Mouse (Mus musculus) c-Kit-negative CD71-positive TER-119-positive erythroid progenitor cells, embryonic 14.5 days (primary cell): ENCODE measurements around the gene Olfr812.
"Not testable (repeated sequence)": the region's sequence is repeated elsewhere in the genome, so short reads cannot be mapped to it uniquely, and the experiment has no call there.

Experiments used
- DNase-seq: peaks from one replicate; pipeline ENCODE4 v3.0.0-alpha.2; 2013; ENCODE audit warnings: low read depth, low spot score

The Olfr812 gene

DNA sequence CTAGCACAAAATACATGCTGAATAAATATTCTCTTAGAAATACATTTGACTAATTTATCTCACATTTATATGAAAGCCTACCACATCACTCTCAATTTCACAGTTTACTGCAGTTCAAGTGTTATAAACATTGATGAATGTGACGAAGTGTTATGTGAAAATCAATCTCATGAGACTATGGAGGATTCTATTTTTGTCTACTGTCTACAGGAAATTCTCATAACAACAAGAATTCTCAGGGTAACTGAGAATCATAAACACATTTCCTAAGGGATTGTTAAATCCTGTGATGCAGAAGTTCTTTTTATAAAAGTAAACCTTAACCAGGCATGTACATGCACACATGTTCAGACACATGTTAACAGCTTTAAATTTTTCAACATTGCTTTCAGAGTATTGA, at the start of gene Olfr812:
TSS of gene Olfr812 (minus strand) at position 101 of the 400 bp plus-strand sequence.
- no peak for DNase-seq

DNA sequence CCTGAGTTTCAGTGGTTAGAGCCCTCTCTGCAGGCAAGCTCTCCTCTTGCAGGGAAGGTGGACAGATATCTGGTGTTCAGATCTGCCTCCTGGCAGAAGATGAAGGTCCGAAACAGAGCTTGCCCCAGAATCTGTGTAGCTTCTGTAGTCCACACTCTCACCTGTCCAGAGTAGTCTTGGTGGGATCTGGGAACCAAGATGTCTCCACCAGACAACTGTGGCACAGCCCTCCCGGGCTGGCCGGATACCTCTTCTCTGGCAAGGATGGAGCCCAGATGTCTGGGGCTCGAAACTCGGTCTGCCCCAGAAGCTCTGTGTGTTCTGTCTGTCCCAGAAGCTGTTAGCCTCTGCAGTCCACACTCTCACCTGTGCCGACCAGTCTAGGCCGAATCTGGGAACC, 40.0 kb upstream of the Olfr812 start:
- no peak for DNase-seq

DNA sequence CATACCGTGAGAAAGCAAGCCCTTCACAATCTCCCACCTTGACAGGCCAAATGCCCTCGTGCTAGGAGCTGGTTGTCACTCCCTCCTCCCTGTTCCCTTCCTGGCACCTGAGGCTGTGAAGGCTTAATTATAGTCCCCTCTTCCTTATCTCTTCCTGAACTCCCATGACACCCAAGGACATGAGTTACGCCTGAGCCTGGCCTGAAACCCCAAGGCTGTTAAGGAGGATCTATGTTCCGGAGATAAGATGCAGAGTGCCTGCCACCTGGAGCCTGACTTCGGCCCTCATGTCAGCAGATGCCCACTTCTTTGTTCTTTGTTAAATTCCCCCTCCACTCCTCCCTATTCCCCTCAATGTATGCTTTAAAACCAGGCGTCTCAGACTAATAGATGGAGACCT, 39.6 kb upstream of the Olfr812 start:
- DNase-seq: not testable (repeated sequence)

DNA sequence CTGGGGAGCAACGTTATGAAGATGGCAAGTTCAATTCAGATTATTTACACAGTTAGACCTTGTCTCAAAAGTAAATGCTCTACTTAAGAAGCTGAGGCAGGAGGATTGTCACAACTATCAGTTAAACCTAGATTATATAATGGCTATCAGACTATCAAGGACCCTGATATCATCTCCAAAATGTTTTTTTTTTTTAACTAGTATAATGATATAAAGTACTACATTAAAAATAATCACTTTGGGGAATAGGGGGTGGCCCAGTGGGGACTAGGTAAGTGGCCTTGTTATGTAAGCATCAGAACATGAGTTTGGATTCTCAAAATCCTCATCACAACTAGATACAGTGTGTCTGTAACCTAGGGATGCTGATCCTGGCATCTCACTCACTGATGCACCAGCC, 33.9 kb upstream of the Olfr812 start, which contains the start of gene Olfr814:
TSS of gene Olfr814 (minus strand) at position 101 of the 400 bp plus-strand sequence.
- not testable (repeated sequence) for DNase-seq

DNA sequence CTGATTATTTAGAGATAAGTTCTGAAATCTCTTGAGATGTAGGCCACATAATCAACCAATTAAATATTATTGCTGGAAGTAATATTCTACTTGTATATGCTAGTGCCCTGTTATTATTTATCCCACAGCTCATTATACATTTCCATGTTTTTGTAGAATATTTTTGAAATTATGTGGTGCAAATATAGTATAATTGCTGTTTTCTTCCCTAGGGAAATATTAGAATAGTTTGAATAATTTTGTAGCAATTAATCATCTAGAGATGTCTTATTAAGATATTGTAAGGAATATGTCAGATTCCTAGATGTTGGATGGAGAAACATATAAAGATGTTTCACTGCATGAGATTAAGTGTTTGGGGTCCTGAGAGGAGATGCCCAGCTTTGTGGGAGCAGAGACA, 9.2 kb upstream of the Olfr812 start, which contains the start of gene Olfr813:
TSS of gene Olfr813 (plus strand) at position 301 of the 400 bp plus-strand sequence.
- DNase-seq: no peak

DNA sequence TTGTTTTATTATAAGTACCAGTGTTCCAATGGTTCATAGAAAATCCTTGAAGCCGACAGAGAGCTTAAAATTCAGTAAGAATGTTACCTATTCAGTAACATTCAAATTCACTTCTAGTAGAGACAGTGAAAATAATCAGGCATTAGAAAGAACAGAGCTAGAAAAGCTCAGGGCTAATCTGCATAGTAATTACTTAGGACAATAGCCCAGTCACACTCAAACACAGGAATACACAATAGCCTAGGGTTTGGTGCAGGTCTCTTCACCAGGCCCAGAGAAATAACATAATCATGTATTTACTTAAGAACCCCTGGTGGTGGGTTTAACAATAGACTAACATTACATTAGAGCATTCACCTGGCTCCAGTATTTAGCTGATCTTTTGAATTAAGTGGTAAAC, 1.4 kb upstream of the Olfr812 start:
- no peak for DNase-seq

DNA sequence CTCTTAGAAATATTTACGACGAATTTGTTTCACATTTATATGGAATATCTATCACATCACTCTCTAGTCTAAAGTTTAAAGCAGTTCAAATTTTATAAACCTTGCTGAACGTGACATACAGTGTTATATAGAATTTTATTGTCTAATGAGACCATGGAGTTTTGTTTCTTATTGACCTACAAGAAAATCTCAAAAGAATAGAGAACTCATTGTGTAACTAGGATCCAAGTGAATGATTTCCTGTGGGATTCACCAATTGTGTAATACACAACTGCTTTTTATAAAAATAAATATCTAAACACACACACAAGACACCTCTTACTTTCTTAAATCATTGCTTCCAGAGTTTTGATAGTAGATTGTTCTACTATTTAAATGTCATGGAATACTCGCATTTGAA, 41.6 kb downstream of the Olfr812 start, which contains the start of gene Olfr811:
TSS of gene Olfr811 (minus strand) at position 101 of the 400 bp plus-strand sequence.
- no peak for DNase-seq

DNA sequence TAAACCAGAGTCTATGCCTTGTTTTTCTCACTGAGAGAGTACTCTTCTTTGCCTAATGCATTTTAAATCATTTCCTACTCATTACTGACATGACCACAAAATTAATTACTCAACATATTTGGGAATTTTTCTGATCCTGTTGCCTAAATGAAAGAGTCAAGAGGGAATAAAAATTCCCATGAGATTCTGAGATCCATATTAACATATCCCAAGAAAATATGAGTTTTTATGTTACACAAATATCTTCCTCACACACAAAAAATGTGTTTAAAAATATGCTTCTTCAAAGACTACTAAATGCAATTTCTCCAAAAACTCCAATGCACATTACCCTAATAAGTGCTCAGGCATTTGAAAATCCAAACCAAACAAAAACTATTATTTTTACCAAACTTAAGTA, 51.1 kb downstream of the Olfr812 start, which contains the start of gene Olfr810:
TSS of gene Olfr810 (minus strand) at position 101 of the 400 bp plus-strand sequence.
- DNase-seq: no peak
